14 mouse cellular contexts compared by ENCODE assay signal in the genomic region with DNA sequence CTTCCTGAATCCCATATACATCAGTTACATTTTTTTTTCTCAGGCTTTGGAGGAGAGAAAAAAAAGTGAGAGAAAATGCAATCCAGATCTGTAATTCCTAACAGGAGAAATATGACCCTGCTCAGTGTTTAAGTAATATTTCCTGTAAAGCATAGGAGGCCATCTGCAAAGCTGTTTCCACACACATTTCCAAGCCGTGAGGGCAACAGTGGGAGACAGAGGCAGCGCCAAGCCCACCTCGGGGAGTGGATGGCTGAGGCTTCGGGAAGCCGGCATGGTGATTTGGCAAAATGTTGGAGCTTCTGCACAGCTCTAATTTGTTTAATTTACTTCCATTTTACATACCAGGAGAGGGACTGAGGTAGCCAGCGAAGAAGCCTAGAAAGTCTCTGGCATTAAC.
"Had no signal": no experiment of that assay in that cellular context is flagged by ENCODE, and none has a peak within 500 bp of the region (broad histone marks: within the 10 kb centered on the region; RNA-seq: fewer than 3 reads in every experiment).

No protein-coding gene starts in this region.

- H3K9ac ChIP-seq: liver, embryonic 14.5 days; neural tube, embryonic 12.5 days had no signal

- H3K9me3 ChIP-seq: midbrain, embryonic 10.5 days; neural tube, embryonic 12.5 days had no signal

- H3K4me2 ChIP-seq: neural tube, embryonic 12.5 days had no signal

- H3K4me3 ChIP-seq: left cerebral cortex, adult 2 months; midbrain, embryonic 10.5 days; myocyte; neural tube, embryonic 12.5 days had no signal

- H3K27me3 ChIP-seq: neural tube, embryonic 12.5 days had no signal

- H3K36me3 ChIP-seq: midbrain, embryonic 10.5 days; neural tube, embryonic 12.5 days had no signal

- H3K27ac ChIP-seq: left cerebral cortex, adult 2 months; liver, embryonic 14.5 days; midbrain, embryonic 10.5 days; neural tube, embryonic 12.5 days; stomach, postnatal 0 days had no signal

- DNase-seq: kidney, adult 18-20 months; kidney, postnatal 10 days; kidney, postnatal 4 days; lung, adult 18-20 months; lung, postnatal 36 days; midbrain, embryonic 14.5 days; right cerebral cortex, adult 18-20 months; thymus, postnatal 4 days had no signal
